Mouse (Mus musculus) macrophage (primary cell): ENCODE data around the gene B4galt2. TPM values are rescaled to one million over a fixed set of nuclear protein-coding genes. Genes with fewer than 3 reads are reported as not detected.
A peak's percentile ranks its signal among the peaks of the same experiment; 100 is the strongest.

ENCODE experiments used
- H3K27ac ChIP-seq: fragments of 350-480 bp; formaldehyde crosslinking; 2 replicates; pipeline ENCODE4 v1.9.0; 2021
- H3K36me3 ChIP-seq: fragments of 350-480 bp; formaldehyde crosslinking; 2 replicates; pipeline ENCODE4 v1.9.0; 2021; ENCODE audit errors: inconsistent target
- H3K4me3 ChIP-seq: fragments of 350-480 bp; formaldehyde crosslinking; 2 replicates; pipeline ENCODE4 v1.9.0; 2021; ENCODE audit errors: inconsistent target
- H3K79me2 ChIP-seq: fragments of 350-480 bp; formaldehyde crosslinking; 2 replicates; pipeline ENCODE4 v1.9.0; 2021; ENCODE audit errors: inconsistent target
- WGBS: methylation state at CpG from one replicate; pipeline ENCODE4 v1.1.7; 2026; ENCODE audit warnings: inconsistent platforms; ENCODE audit not compliant: missing documents; 5-methylcytosine and 5-hydroxymethylcytosine counted together
- polyA plus RNA-seq: library from polyadenylated mRNA; stranded (reverse); fragments of 250-400 nt; gene quantifications from 3 replicates; pipeline ENCODE4 v1.2.4, GENCODE M21; 2018; ENCODE audit warnings: inconsistent platforms

The B4galt2 gene
- polyA plus RNA-seq, 1 experiment from 2014 or later: 0.14 TPM

- WGBS: 0% methylated on average over 19 of the region's 19 CpGs
- Histone ChIP-seq H3K27ac (peak overlapping the region; percentile 80), H3K4me3 (peak overlapping the region; percentile 97), H3K36me3 (peaks cover 9% of the 10 kb centered on the region), H3K79me2 (peaks cover 41% of the 10 kb centered on the region)
These were observed 32.3 kb upstream of the B4galt2 start for GRCm38 (mm10) chr4:117915489-117916105.

- 0% methylated on average over 61 of the region's 61 CpGs for WGBS
- peak within 1 kb of the TSS; percentile 97 for H3K4me3 ChIP-seq
- H3K79me2 ChIP-seq: peaks cover 42% of the 10 kb centered on the region
- H3K27ac ChIP-seq: peak within 1 kb of the TSS; percentile 80
- H3K36me3 ChIP-seq: peaks cover 9% of the 10 kb centered on the region
These were observed 31.5 kb upstream of the B4galt2 start, which contains the start of gene Ipo13 for GRCm38 (mm10) chr4:117914591-117915442. Gene Ipo13, minus strand, starts transcription at chr4:117914999.

- WGBS: 25% methylated on average over 8 of the region's 8 CpGs
- peak overlapping the region; percentile 80; the same call in 1 of the 2 replicates for H3K27ac ChIP-seq
- peaks cover 48% of the 10 kb centered on the region for H3K79me2 ChIP-seq
- H3K4me3 ChIP-seq: peak overlapping the region; percentile 97
- peaks cover 9% of the 10 kb centered on the region for H3K36me3 ChIP-seq
These were observed 30.7 kb upstream of the B4galt2 start for GRCm38 (mm10) chr4:117914031-117914430.

- Histone ChIP-seq H3K4me3 (no peak overlapping the region), H3K79me2 (peaks cover 52% of the 10 kb centered on the region), H3K27ac (no peak overlapping the region), H3K36me3 (peaks cover 9% of the 10 kb centered on the region)
- WGBS: 83% methylated on average over 3 of the region's 3 CpGs
These were observed 30.1 kb upstream of the B4galt2 start for GRCm38 (mm10) chr4:117913421-117913820.

GRCm38 (mm10) chr4:117912685-117913273 lies 29.5 kb upstream of the B4galt2 start:
- WGBS: 94% methylated on average over 7 of the region's 7 CpGs
- no peak overlapping the region for H3K4me3 ChIP-seq
- peaks cover 54% of the 10 kb centered on the region for H3K79me2 ChIP-seq
- no peak overlapping the region for H3K27ac ChIP-seq
- peaks cover 9% of the 10 kb centered on the region for H3K36me3 ChIP-seq

- Histone ChIP-seq H3K79me2 (peaks cover 60% of the 10 kb centered on the region), H3K4me3 (no peak overlapping the region), H3K36me3 (peaks cover 9% of the 10 kb centered on the region), H3K27ac (no peak overlapping the region)
- 95% methylated on average over 13 of the region's 13 CpGs for WGBS
These were observed 28.9 kb upstream of the B4galt2 start for GRCm38 (mm10) chr4:117912131-117912561.

- Histone ChIP-seq H3K79me2 (peaks cover 52% of the 10 kb centered on the region), H3K27ac (no peak overlapping the region), H3K4me3 (no peak overlapping the region), H3K36me3 (peaks cover 29% of the 10 kb centered on the region)
- WGBS: 92% methylated on average over 8 of the region's 8 CpGs
These were observed 25.7 kb upstream of the B4galt2 start for GRCm38 (mm10) chr4:117908834-117909453.

- H3K79me2 ChIP-seq: peaks cover 24% of the 10 kb centered on the region; the same call in 1 of the 2 replicates
- H3K36me3 ChIP-seq: peaks cover 48% of the 10 kb centered on the region
- H3K4me3 ChIP-seq: no peak overlapping the region
- WGBS: 100% methylated on average over 3 of the region's 3 CpGs
- no peak overlapping the region for H3K27ac ChIP-seq
These were observed 22.9 kb upstream of the B4galt2 start for GRCm38 (mm10) chr4:117906196-117906595.

GRCm38 (mm10) chr4:117904761-117905160 lies 21.5 kb upstream of the B4galt2 start:
- peaks cover 18% of the 10 kb centered on the region; the same call in 1 of the 2 replicates for H3K79me2 ChIP-seq
- H3K27ac ChIP-seq: no peak overlapping the region
- no peak overlapping the region for H3K4me3 ChIP-seq
- 96% methylated on average over 8 of the region's 8 CpGs for WGBS
- H3K36me3 ChIP-seq: peaks cover 62% of the 10 kb centered on the region

- no peak overlapping the region for H3K27ac ChIP-seq
- WGBS: 95% methylated on average over 10 of the region's 10 CpGs
- H3K36me3 ChIP-seq: peaks cover 68% of the 10 kb centered on the region
- H3K4me3 ChIP-seq: no peak overlapping the region
- peaks cover 12% of the 10 kb centered on the region; the same call in 1 of the 2 replicates for H3K79me2 ChIP-seq
These were observed 20.8 kb upstream of the B4galt2 start for GRCm38 (mm10) chr4:117904094-117904493.

- Histone ChIP-seq H3K36me3 (peaks cover 73% of the 10 kb centered on the region), H3K27ac (no peak overlapping the region), H3K4me3 (no peak overlapping the region), H3K79me2 (no peaks in the 10 kb centered on the region)
- WGBS: 90% methylated on average over 3 of the region's 3 CpGs
These were observed 14.8 kb upstream of the B4galt2 start for GRCm38 (mm10) chr4:117898111-117898510.

- Histone ChIP-seq H3K4me3 (no peak overlapping the region), H3K36me3 (peaks cover 52% of the 10 kb centered on the region), H3K27ac (no peak overlapping the region), H3K79me2 (peaks cover 6% of the 10 kb centered on the region; the same call in 1 of the 2 replicates)
- WGBS: 100% methylated on average over 5 of the region's 6 CpGs
These were observed 12.7 kb upstream of the B4galt2 start for GRCm38 (mm10) chr4:117896031-117896430.

- Histone ChIP-seq H3K4me3 (no peak overlapping the region), H3K79me2 (peaks cover 10% of the 10 kb centered on the region; the same call in 1 of the 2 replicates), H3K27ac (no peak overlapping the region), H3K36me3 (peaks cover 45% of the 10 kb centered on the region)
- WGBS: 96% methylated on average over 7 of the region's 7 CpGs
These were observed 12.1 kb upstream of the B4galt2 start for GRCm38 (mm10) chr4:117895339-117895738.

GRCm38 (mm10) chr4:117894601-117895000 lies 11.3 kb upstream of the B4galt2 start:
- Histone ChIP-seq H3K27ac (no peak overlapping the region), H3K79me2 (peaks cover 10% of the 10 kb centered on the region; the same call in 1 of the 2 replicates), H3K4me3 (no peak overlapping the region), H3K36me3 (peaks cover 37% of the 10 kb centered on the region)
- WGBS: 92% methylated on average over 6 of the region's 8 CpGs
